Mouse (Mus musculus) small intestine, adult 2 months (tissue): ENCODE results near the gene Nrp2.

Source experiments
- CTCF ChIP-seq: fragments of 200-500 bp; IDR thresholded peaks from 2 replicates; pipeline ENCODE4 v1.5.1; 2012; ENCODE audit warnings: low read depth, mild to moderate bottlenecking, control low read depth, inconsistent platforms, low read length, moderate library complexity, mixed read lengths; ENCODE audit not compliant: insufficient replicate concordance, insufficient read length; ENCODE audit errors: extremely low read depth
- POLR2A ChIP-seq: fragments of 200-500 bp; IDR thresholded peaks from 2 replicates; pipeline ENCODE4 v1.6.1; 2012; ENCODE audit warnings: low read depth, mild to moderate bottlenecking, control low read depth, inconsistent platforms, low read length, moderate library complexity

DNA sequence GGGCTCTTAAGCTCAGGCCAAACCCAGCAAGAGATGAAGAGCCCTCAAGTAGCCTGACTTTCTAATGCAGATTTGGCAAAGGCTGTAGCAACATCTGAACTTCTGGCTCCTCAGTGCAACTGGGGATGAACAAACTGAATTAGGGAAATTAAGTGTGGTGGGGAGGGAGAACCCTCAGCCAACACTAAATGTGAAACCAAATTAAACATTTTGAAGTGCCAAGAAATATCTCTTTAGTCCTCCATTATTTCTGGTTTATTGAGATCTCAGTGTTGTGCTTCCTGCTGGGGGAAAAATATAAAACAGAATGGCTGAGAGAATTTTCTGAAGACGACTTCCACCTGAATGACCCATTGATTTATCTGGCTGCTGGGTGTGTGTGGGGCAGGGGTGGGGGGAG lies 102.9 kb downstream of the Nrp2 start:
- TF ChIP-seq CTCF (no peak), POLR2A (no peak)
